Mouse (Mus musculus): ENCODE measurements around the gene Liph.

DNA sequence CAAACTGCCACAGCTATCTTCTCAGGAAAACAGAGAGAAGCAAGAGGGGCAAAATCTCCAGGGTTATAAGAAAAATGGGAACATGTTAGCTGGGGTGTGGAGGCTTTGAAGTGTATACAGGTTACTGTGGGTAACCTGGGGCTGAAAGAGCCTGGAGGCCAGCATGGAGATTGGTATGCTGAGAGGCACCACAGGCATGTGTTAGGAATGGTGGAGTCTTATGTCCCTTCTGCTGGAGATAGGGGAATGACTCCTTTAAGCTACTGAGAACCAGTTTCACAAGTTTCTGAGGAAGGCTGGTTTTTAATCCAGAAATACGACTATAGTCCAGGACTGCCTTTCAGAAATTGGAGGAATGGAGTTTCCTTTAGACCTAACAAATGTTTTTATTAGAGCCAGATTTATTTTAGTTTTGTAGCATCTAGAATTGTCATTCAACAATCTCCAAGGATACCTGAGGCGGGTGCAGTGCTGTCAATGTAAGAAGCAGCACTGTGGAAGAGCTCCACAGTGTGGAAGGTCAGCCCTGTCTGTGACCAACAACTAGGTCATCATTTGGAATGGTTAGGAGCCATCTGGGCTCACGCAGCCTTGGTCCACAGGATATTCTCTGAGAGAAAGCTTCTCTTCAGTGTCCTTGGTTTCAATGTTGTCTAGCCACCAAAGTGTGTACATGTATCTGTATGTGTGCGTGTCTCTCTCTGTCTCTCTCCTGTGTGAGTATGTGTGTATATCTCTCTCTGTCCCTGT lies 4.7 kb upstream of the Liph start:
- TF ChIP-seq POLR2A (IDR thresholded peaks at IDR 0.05; ENCODE audit: control insufficient read depth, low read depth, low read length): no peak
- no peak for TF ChIP-seq CTCF (IDR thresholded peaks at IDR 0.05; ENCODE audit: control insufficient read depth, insufficient read depth, insufficient replicate concordance, low read depth, low read length)
